Mouse (Mus musculus): ENCODE measurements around the gene Dip2c.
A peak's percentile ranks its signal among the peaks of the same experiment; 100 is the strongest.

Dip2c gene

DNA sequence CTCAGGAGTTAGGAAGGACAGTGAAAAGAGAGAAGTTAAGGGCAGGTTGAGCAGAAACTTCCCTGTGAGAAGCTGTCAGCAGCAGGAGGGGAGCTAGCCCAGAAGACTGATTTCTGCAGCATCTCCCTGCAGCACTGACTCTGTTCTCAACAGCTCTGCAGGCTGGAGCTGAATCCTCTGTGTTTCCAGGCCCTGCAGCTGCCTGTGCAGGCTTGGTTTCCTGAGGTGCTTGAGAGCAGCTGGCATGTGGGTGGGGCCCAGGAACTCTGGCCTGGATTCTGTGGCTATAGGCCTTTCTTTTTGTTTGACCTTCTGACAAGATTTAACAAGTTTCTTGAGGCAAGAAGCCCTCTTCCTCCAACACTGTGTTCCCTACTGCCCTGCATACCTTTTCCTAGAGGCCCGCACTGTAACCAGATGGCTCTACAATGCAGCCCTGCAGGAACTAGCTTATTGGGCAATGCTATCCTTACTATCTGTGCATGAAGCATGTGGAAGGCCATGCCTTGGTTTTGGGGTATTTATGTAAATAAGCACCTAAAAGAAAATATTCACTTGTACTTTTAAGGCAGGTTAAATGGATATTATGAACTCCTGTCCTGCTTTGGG lies 53.1 kb downstream of the Dip2c start:
- no peak for DNase-seq (ENCODE audit: low spot score in 2 of 2)

GRCm38 (mm10) chr13:9333187-9333586 lies 56.9 kb downstream of the Dip2c start:
- no peak for DNase-seq (ENCODE audit: low spot score in 2 of 2)

- DNase-seq (ENCODE audit: low spot score in 2 of 2): no peak
Observed at GRCm38 (mm10) chr13:9340293-9340692, 64.0 kb downstream of the Dip2c start.

DNA sequence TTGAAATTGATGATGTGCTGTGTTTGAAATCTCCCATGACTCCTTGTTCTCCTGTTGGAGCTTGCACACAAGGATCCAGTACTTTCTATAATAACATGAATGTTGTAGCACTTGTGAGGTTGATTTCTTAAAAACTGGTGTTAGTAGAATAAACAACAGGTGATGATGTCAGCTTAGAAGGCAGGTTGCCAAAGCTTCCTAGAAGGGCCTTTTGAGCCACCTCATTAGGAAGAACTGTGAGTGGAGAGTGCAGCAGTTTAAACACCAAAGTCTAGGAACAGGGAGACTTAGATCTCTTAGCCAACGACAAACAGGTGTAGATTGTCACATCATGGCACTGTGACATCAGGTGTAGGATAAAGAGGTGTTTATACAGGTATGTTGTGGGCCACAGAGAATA lies 66.4 kb downstream of the Dip2c start:
- DNase-seq (ENCODE audit: low spot score in 2 of 2): no peak

DNA sequence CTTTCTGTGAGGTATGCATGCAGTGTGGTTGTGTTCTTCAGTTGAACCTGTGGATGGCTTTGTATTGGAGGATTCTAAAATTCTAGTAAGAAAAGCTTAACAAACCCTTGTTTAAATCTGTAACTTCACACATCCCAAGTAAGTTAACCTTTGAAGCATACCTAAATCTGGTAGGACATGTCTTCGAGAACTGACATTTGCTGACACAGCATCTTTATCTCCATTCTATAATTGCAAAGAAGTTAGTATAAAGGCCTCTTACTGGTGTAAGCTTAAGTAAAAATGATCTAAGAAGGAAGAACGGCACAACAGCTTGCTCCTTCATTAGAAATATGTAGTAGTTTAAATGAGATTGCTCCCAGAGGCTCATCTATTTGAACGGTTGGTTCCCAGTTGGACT lies 71.1 kb downstream of the Dip2c start:
- no peak for DNase-seq (ENCODE audit: low spot score in 2 of 2)

DNA sequence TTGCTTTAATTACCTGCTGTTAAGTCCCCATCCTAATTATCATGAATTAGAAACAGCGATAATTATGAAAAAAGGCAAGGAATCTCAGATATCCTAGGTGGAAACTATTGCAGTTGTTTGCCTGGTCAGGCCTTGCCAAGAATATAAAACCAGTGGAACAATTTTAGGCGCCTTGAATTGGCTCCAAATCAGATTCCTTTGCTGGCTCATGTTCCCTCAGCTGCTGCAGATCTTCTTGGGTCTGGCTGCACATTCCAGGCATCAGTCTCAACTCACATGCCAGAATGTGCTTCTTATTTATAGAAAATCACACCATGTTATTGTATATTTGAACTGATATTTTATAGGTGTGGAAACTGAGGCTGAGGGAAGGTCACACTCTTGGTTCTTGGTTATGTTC lies 74.3 kb downstream of the Dip2c start:
- peak; percentile 52 to 55 for DNase-seq (ENCODE audit: low spot score in 2 of 2)

- no peak for DNase-seq (ENCODE audit: low spot score in 2 of 2)
Observed at GRCm38 (mm10) chr13:9353890-9354289, 77.6 kb downstream of the Dip2c start.

DNA sequence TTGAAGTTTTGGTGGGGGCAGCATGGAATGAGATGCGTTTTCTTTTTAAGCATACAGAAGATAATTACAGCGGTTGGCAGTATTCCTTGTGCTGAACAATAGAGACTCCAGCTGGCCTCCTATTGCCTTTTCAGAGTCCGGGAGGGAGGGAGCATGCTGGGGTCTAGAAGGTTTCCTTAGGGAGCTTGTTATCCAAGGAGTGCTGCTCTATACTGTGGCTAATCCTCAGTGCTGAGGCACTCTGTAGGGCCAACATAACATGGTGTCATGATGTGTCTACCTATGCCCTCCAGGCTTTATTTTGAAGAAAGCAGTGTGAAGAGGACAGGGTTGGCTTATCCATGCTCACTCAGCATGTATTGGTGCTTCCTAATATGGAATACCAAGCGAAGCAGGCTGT lies 79.0 kb downstream of the Dip2c start:
- no peak for DNase-seq (ENCODE audit: low spot score in 2 of 2)

- no peak for DNase-seq (ENCODE audit: low spot score in 2 of 2)
Observed at GRCm38 (mm10) chr13:9361457-9361856, 85.1 kb downstream of the Dip2c start.

DNA sequence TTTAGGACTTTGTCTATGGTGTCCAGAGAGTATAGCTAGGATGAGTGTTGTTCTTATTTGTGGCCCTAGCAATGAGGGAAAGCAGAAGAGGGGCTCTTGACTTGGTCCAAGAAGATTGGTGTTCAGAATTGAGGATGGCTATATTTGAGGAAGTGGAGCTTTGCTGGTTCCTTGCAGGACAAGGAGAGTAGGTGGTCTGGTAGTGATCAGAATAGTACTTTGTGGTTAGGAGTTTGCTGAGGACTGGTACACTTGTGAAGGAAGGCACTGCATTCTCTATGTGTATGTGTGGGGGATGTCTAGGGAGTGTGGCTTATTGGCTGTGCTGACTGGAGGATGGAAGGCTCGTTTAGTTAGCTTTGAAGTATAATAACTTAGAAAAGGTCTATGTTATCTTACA lies 95.1 kb downstream of the Dip2c start:
- no peak for DNase-seq (ENCODE audit: low spot score in 2 of 2)

DNA sequence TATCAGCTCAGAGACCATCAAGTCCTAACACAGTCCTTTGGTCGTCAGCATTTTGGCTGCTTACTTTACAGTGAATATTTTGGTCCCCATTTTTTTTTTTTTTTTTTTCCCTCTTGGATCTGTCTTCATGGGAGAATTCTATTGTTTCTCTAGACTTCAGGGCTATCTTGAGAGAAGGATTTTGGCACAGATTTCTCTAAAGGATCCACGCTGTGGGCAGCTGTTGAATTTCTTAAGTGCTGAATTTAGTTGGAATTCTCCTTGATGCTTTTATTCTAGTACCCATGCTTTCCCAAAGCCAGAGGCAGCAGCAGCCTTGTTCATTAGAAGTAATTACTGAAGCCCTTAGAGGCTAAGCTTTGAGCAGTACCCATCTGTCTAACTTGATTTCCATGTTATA lies 100.8 kb downstream of the Dip2c start:
- DNase-seq (ENCODE audit: low spot score in 2 of 2): no peak

DNA sequence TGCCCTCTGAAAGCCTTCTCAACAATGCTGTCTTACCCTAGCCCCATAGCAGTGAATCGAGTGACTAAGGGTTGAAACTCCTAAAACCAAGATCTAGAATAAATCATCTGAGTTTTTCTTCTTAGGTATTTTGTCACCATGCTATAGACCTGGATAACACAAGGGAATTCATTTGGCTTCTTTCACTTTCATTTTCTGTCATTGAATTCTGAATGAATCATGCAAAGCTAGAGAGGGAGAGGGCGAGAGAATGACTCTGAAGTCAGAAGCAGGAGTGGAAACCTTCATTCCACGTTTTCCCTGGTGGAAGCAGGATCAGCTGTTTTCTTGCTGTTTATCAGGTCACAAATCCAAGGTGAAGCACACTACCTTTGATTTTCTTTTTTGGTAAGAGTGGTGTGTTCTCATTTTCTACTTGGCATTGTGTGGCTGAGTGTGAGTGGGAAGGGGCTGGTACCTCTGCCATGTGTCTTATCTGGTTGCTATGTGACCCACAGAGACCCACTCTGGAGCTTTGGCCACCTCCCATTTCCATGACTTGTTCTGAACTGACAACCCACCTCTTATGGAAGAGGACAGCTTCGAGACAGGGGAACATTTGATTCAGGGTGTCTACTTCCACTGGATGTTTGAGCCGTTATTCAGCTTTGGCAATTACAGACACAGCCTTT lies 104.5 kb downstream of the Dip2c start:
- no peak for DNase-seq (ENCODE audit: low spot score in 2 of 2)

DNA sequence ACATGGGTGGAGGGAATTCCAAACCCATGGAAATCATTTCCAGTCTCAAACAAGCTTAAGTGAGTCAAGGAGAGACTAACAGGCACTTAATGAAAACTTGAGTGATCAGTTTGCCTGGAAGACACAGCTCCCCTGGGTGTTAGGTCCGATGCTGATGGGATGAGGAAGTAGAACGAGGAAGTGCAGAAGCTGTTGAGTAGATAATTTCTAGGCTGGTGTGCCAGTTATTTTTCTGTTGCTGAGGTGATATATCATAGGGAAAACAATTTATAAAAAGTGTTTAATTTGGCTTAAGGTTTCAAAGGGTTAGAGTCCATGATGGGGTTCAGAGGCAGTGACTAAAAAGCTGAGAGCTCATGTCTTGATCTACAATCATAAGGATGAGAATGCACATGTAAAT lies 111.7 kb downstream of the Dip2c start:
- no peak for DNase-seq (ENCODE audit: low spot score in 2 of 2)

DNA sequence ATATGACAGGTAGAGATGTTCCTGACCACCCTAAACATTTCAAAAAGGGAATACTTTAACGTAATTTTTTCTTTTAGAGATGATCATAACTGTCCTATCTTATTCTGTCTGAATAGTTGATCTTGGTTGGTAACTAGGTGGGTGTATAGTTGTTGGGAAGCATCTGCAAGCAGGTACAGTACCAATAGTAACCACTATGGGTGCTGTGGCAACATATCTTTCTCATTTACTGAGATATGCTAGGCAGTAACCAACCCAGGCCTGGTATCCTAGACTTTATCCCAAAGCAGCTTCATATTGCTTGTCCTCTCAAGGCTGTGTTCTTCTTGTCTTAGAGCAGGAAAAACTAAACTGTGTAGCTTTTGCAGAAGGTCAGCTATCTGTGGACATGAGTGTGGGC lies 113.0 kb downstream of the Dip2c start:
- no peak for DNase-seq (ENCODE audit: low spot score in 2 of 2)

DNA sequence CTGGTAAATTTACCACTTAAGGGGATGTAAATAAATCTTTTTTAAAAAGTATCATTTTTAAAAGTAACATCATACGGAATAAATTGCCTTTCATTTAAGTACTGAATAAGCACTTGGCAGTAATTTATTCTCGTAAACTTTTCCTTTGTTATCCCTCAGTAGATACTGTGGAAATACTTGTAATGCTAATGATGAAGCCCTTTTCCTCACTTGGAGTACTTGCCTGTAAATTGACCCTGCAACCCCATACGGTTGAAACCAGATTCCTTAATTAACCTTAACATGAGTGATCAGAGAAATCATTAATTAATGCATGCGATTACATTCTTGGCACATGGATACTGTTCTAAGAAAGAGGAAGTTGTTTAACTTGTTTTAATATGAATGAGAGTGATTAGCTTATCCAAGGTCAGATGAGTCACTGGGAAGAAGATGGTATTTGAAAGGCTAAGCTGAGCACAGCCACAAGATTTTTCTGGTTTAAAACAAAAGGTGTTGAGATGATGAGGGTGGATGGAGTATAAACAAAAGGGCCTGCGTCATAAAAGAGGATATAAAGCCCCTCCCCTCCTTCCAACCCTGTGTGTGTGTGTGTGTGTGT lies 114.0 kb downstream of the Dip2c start:
- no peak for DNase-seq (ENCODE audit: low spot score in 2 of 2)

- DNase-seq (ENCODE audit: low spot score in 2 of 2): no peak
Observed at GRCm38 (mm10) chr13:9393470-9393869, 117.1 kb downstream of the Dip2c start.

DNA sequence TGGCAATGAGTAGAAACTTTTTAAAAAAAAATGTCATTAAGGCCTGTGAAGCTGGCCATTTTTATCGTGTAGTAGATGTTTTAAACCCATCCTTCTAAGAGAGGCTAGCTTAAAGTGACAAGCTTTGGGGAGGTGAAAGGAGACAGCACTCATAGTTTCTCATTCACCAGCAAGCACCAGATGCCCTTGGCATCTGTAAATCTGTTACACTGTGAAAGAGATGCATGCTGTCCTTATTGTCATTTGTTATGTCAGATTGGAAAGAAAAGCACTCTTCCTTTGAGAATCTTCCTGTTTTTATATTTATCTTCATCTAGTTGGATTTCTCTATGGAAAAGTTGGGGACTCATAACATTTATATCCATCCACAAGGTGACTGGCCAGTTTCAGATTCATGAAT lies 119.0 kb downstream of the Dip2c start:
- no peak for DNase-seq (ENCODE audit: low spot score in 2 of 2)

DNA sequence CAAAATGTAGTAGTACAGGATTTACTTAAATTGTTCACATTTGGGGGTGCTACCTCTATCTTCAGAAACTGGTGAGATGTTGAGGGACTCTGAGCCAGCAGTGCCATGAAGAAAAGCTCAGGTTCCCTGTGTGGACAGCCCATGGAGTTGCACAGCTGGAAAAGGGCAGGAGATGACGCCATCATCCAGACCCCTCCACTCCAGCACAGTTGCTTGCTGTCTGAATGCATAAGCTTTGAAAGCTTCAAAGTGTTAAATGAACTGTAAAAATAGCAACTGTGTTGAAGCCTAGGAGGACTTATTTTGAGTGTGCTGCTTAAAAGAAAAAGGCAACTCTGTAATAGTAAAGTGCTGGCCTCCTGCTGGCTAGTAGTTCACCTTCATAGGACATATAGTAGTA lies 122.5 kb downstream of the Dip2c start:
- no peak for DNase-seq (ENCODE audit: low spot score in 2 of 2)

GRCm38 (mm10) chr13:9405399-9405798 lies 129.1 kb downstream of the Dip2c start:
- DNase-seq (ENCODE audit: low spot score in 2 of 2): no peak

- DNase-seq (ENCODE audit: low spot score in 2 of 2): no peak
Observed at GRCm38 (mm10) chr13:9408983-9409382, 132.7 kb downstream of the Dip2c start.

DNA sequence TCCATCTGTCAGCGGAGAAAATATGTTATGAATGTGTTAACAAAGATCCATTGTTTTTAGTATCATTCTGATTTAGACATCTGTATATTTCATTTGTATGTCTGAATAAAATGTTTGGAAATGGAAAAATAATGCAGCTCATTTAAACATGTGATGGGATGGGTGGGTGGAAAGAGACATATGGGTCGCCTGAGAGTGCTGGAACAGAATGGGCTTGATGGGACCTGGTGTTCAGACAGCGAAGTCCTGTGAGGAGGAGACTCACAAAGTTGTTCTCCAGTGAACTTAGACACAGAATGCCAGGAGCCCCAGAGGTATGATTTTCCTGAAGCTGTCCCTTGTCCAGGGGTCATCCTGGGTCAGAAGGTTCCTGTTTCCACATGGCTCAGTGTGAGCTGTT lies 142.1 kb downstream of the Dip2c start:
- no peak for DNase-seq (ENCODE audit: low spot score in 2 of 2)

GRCm38 (mm10) chr13:9419213-9419612 lies 142.9 kb downstream of the Dip2c start:
- DNase-seq (ENCODE audit: low spot score in 2 of 2): no peak

- no peak for DNase-seq (ENCODE audit: low spot score in 2 of 2)
Observed at GRCm38 (mm10) chr13:9421949-9422348, 145.6 kb downstream of the Dip2c start.

GRCm38 (mm10) chr13:9422876-9423275 lies 146.5 kb downstream of the Dip2c start:
- DNase-seq (ENCODE audit: low spot score in 2 of 2): no peak
